Mouse (Mus musculus) heart, postnatal 0 days (tissue): ENCODE results near the gene Ccdc65.

Experiments used
- CTCF ChIP-seq: IDR thresholded peaks from 2 replicates; pipeline ENCODE4 v1.5.1; 2016; ENCODE audit warnings: antibody characterized with exemption, control low read depth, low read depth
- EP300 ChIP-seq: IDR thresholded peaks from 2 replicates; pipeline ENCODE4 v1.6.1; 2016; ENCODE audit warnings: antibody characterized with exemption, low read depth

GRCm38 (mm10) chr15:98768259-98768658 is 60.3 kb downstream of the Ccdc65 start:
- TF ChIP-seq EP300 (no peak), CTCF (no peak)
